Mouse (Mus musculus): ENCODE measurements at regions not wholly inside any gene's neighbourhood (a gene's known extent, or its start where the extent isn't known, plus 50 kb on each side); places are given as distances from the start of the nearest gene placed in this dataset.

DNA sequence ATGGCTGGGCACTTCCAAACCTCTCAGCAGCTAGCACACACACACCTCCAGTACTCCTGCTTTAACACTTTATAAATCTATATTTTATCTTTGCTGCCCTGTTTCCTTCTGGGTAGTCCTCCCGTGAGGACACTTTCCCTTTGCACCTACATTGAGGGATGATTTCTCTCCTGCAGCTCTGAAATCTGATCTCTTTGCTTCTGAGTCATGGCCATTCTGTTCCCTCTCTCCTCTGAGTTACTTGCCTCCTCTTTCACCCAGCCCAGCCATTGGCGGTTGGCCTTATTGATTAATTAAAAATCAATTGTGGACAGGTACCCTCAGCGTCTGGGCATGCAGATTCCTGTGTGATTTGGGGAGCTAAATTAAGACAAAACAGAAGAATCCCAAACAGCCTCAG, 58.0 kb upstream of the Cxcl12 start:
- DNase-seq (ENCODE audit: low spot score) (no peak), ATAC-seq (ENCODE audit: low FRiP score) (no peak)
- no peaks in the 10 kb centered on the region for H3K9me3 ChIP-seq (ENCODE audit: control insufficient read depth, low read length)
- no peak overlapping the region for H3K4me2 ChIP-seq (replicated peaks)
- no peak overlapping the region for H3K9ac ChIP-seq
- no peaks in the 10 kb centered on the region for H3K36me3 ChIP-seq (replicated peaks; ENCODE audit: control insufficient read depth, insufficient read depth)
- H3K4me3 ChIP-seq (replicated peaks; ENCODE audit: low read length), result no peak overlapping the region
- 76% methylated on average over 3 of the region's 3 CpGs for WGBS
- H3K4me1 ChIP-seq (replicated peaks; ENCODE audit: control insufficient read depth, insufficient read depth, low read length), result peaks cover 3% of the 10 kb centered on the region; the same call in 1 of the 2 replicates
- no peaks in the 10 kb centered on the region for H3K27me3 ChIP-seq (ENCODE audit: control insufficient read depth, insufficient read depth, low read length)
- no peak overlapping the region for H3K27ac ChIP-seq

DNA sequence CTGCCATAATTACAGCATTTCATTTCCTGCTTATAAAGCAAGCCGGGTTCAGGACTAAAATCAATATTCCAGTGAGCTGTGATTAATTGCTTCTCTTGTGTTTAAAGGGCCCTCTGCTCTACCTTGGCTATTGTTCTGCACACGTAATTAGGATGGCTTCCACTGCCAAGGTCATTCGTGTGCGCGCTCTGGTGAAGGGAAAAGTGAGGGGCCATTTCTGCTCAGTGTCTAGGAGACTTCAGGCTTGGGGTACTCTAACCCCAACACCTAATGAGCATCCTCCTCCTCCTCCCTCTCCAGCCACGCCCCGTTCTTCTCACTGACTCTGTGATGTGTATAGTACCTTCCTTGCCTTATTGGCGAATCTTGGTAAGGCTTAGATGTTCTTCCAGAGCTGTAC, 53.5 kb upstream of the Cxcl12 start:
- Histone ChIP-seq H3K4me2 (replicated peaks) (no peak overlapping the region), H3K9me3 (ENCODE audit: control insufficient read depth, low read length) (no peaks in the 10 kb centered on the region), H3K36me3 (replicated peaks; ENCODE audit: control insufficient read depth, insufficient read depth) (no peaks in the 10 kb centered on the region), H3K9ac (no peak overlapping the region), H3K4me3 (replicated peaks; ENCODE audit: low read length) (no peak overlapping the region), H3K27ac (no peak overlapping the region; the same call in 1 of the 2 replicates), H3K4me1 (replicated peaks; ENCODE audit: control insufficient read depth, insufficient read depth, low read length) (no peaks in the 10 kb centered on the region; the same call in 1 of the 2 replicates), H3K27me3 (ENCODE audit: control insufficient read depth, insufficient read depth, low read length) (no peaks in the 10 kb centered on the region)
- WGBS, result 55% methylated on average over 8 of the region's 8 CpGs
- DNase-seq (ENCODE audit: low spot score) (no peak), ATAC-seq (ENCODE audit: low FRiP score) (peak; percentile 21; the same call in 1 of the 2 replicates)

DNA sequence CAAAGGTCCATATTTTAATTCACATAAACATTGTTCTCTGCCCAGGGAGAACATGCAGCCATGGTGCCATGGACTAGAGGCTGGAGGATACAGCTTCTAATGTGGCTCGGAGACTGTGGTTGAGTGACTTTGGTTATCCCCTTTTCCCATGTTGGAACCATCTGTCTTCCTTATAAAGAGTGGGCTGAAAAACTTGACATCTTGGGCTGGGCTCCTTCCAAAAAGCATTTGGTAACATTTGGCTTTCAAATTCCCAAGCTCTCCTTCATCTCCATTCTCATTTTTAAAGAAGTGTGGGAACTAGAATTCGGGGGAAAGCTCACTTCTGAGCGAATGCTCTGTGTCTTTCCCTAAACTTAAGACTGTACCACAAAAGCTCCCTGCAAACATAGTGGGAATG, 50.3 kb upstream of the Cxcl12 start:
- no peak for ATAC-seq (ENCODE audit: low FRiP score)
- no peaks in the 10 kb centered on the region for H3K36me3 ChIP-seq (replicated peaks; ENCODE audit: control insufficient read depth, insufficient read depth)
- H3K4me2 ChIP-seq (replicated peaks), result no peak overlapping the region
- H3K9me3 ChIP-seq (ENCODE audit: control insufficient read depth, low read length), result no peaks in the 10 kb centered on the region
- no peak for DNase-seq (ENCODE audit: low spot score)
- no peak overlapping the region for H3K4me3 ChIP-seq (replicated peaks; ENCODE audit: low read length)
- WGBS, result 91% methylated on average over 3 of the region's 3 CpGs
- no peak overlapping the region for H3K9ac ChIP-seq
- no peaks in the 10 kb centered on the region; the same call in 1 of the 2 replicates for H3K4me1 ChIP-seq (replicated peaks; ENCODE audit: control insufficient read depth, insufficient read depth, low read length)
- no peaks in the 10 kb centered on the region for H3K27me3 ChIP-seq (ENCODE audit: control insufficient read depth, insufficient read depth, low read length)
- no peak overlapping the region for H3K27ac ChIP-seq
